Mouse (Mus musculus) gastrocnemius, postnatal 25 days (tissue): ENCODE data around the gene Hs3st6. TPM values are rescaled to one million over a fixed set of nuclear protein-coding genes. Genes with fewer than 3 reads are reported as not detected.

Experiments used
- DNase-seq: peaks from one replicate; pipeline ENCODE4 v3.0.0; 2022
- total RNA-seq, 2 experiments: library from RNA; stranded (reverse); gene quantifications; 1 replicate in 1 of 2; 2 replicates in 1 of 2; pipeline ENCODE4 v1.2.3; 2021

The Hs3st6 gene
- total RNA-seq, 2 experiments from 2014 or later, result not detected

DNA sequence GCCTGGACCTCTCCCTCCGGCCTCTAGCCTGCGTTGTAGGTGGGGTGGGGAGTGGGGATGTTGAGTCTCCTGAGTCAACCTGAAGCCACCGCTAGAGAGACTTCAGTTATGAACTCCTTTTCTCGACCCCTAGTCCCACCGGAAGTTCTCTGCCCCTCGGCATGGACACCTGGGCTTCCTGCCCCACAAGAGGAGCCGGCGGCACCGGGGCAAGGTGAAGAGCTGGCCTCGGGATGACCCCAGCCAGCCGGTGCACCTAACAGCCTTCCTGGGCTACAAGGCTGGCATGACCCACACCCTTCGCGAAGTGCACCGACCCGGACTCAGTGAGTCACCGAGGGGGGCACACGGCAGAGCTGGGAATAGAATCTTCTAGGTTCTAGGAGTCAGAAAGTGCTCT, 24.6 kb upstream of the Hs3st6 start:
- no peak for DNase-seq

DNA sequence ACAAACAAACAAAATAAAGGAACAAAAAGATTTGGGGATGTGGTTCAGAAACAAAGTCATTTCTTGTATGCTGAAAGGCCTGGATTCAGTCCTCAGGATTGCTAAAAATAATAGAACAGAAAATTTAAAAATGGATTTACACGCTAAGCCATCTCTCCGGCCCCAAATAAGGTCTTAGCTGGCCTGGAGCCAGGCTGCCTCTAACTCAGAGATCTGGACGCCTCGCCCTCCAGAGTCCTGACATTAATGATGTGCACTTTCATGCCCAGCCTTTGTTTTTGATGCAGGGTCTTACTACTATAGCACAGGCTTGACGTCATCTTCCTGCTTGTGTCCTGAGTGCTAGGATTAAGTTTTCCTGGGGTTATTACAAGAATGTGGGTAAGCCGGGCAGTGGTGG, 23.7 kb upstream of the Hs3st6 start:
- no peak for DNase-seq

DNA sequence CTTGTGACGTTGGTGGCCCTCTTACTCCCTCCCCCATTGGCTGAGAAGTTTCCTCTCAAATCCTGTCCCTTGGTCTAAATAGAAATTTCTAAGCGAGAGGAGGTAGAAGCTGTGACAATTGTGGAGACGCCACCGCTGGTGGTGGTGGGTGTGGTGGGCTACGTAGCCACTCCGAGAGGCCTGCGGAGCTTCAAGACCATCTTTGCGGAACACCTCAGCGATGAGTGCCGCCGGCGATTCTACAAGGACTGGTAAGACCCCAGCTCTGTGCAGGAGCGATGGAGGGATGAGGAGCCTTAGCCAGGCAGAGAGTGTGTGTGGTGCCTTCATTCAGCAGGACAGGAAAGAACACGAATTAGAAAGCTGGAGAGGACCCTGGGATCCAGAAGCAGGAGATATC, 22.0 kb upstream of the Hs3st6 start:
- DNase-seq, result no peak

DNA sequence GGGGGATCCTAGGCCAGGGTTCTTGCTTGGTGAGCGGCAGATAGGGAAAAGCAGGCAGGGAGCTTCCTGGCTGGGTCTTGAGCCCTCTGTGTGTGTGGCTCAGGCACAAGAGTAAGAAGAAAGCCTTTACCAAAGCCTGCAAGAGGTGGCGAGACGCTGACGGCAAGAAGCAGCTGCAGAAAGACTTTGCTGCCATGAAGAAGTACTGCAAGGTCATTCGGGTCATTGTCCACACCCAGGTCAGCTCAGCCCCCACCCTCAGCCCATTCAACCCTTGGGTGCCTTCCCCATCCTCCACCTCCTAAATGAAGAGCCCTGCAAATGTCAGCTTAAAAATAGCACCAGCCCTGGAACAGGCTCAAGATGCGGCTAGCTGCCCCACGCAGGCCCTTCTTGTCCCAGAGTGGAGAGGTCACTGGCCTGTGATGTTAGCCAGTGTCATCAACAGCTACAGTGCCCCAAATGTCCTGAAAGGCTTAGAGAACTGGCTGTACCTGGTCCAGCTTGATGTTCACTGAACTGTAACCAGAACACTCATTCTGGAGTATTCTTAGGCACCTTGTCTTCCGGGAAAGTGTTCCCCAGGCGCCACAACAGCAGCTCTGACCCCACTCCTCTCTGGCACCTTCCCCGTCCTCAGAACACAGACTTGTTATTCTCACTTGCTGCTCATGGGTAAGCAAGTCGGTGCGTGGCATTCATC, 20.4 kb upstream of the Hs3st6 start:
- DNase-seq, result peak; percentile 88

DNA sequence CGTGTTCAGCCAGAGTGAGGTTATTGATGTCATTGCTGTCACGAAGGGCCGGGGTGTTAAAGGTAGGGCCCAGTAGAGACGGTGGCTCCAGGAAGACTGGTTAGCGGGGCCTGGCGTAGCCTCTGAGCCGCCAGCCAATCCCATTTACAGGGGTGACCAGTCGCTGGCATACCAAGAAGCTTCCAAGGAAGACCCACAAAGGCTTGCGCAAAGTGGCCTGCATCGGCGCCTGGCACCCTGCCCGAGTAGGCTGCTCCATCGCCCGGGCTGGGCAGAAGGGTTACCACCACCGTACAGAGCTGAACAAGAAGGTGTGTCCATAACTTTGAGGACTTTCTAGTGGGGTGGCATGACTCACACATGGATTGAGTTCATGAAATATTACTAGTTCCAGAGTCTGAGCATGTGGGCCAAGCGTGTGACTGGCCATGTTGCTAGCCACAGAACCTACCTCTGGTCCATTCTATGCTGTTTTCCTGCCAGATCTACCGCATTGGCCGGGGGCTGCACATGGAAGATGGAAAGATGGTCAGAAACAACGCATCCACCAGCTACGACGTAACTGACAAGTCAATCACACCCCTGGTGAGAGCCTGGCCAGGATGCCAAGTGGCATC, 19.2 kb upstream of the Hs3st6 start:
- DNase-seq, result no peak

DNA sequence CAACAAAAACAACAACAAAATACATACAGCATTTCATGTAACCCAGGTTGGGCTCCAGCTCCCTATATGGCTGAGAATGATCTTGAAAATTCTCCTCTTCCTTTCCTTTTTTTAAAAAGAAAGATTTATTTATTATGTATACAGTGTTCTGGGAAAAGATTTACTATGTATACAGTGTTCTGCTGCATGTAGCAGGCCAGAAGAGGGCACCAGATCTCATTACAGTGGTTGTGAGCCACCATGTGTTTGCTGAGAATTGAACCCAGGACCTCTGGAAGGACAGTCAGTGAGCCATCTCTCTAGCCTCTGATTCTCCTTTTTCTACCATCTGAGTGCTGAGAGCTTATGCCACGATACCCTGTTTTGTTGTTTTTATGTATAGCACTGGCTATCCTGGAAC, 18.3 kb upstream of the Hs3st6 start:
- DNase-seq, result no peak

DNA sequence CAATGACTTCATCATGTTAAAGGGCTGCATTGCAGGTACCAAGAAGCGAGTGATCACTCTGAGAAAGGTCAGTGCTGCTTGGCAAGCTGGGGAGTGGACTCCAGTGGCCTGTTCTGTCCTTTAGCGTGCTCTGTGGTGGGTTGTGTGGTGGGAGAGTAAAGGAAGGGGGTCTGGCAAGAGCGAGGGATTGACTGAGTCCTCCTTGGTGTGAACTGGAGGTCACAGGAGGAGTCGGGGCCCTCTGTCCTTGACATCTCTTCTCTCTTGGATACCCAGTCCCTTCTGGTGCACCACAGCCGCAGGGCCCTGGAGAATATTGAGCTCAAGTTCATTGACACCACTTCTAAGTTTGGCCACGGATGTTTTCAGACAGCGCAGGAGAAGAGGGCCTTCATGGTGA, 17.3 kb upstream of the Hs3st6 start:
- DNase-seq, result no peak

DNA sequence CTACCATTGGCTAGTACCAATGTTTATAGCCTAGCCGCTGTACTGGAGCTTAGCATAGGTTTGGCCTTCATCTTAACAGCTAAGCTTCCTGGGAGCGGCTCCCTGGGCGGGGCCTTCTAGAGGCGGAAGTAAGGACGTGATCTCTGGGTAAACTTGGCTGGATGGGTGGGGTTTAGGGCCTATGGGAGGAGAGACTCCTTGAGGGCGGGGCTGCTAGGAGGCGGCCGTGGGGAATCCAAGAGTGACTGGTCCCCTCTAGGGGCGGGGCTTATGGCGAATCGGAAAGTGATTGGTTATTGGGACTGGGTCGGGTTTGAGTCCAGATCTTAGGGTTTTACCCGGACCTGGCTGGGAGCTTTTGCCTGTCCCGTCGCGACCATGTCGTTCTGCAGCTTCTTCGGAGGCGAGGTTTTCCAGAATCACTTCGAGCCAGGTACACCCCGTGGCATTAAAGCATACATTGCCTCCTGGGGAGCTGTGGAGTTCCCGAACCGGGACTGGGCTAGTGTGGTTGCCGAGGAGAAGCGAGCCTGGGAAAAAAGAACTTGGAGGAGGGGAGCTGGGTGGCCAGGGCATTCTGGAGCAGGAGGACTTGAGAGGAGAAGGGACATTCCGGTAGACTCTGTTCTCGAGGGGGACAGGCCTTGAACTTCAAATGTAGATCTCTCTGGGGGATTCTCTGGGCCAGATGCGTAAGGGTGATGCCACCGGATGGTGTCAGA, 16.3 kb upstream of the Hs3st6 start, which contains the start of gene Msrb1:
TSS of gene Msrb1 (plus strand) at position 313 of the 722 bp plus-strand sequence.
- DNase-seq, result peak; percentile 98

DNA sequence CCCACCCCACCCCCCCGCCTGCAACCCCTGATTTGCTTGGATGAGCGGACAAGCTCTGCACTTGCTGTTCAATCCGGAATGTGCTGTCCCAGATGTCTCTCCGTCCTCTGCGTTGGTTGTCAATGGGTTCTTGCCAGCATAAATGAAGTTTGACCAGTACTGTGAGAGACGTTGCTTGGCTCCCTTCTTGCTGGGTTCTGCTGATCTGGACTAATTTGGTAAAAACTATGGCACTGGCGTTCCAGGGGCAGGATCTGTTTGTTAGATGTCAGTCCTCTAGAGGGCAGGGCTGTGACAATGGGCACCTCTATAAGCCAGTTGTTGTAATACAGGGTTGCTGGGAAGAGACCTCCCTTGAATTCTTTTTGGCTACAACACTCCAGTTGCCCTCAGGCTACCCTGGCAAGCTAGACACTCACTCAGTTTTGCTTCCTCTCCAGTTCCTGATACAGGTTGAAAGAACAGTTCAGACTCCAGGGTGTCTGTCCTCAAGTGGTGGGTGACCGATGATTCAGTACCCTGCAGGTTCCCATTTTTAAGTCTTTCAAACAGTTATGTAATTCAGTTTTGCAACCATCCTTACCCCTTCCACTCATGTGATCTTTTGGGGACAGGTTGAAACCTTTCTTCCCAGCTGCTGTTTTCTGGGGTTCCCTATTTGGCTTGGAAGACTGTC, 15.5 kb upstream of the Hs3st6 start:
- DNase-seq, result no peak

DNA sequence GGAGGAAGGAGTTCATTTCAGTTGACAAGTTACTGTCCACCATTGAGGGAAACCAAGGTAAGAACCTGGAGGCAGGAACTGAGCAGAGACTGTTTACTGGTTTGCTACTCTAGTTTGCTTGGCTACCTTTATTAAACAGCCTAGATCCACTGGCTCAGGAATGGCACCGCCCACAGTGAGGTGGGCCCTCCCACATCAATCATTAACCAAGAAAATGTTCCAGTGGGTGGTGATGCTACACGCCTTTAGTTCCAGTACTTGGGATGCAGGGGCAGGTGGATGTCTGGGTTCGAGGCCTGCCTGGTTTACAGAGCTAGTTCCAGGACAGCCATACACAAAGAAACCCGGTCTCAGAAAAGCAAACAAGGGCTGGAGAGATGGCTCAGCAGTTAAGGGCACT, 14.6 kb upstream of the Hs3st6 start:
- DNase-seq, result no peak

DNA sequence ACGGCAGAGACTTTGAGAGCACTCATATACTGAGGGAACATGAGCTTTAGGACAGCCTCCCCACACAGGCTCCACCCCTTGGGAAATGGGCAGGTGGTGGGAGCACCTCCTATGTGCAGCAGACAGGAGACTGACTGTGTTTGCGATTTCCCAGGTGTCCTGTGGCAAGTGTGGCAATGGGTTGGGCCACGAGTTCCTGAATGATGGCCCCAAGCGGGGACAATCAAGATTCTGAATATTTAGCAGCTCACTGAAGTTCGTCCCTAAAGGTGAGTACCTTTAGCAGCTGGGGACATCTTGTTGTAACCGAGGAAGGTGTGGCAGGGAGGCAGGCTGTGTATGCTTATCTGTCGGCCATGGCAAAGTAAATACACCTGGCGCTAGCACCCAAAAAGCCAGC, 12.9 kb upstream of the Hs3st6 start:
- no peak for DNase-seq

DNA sequence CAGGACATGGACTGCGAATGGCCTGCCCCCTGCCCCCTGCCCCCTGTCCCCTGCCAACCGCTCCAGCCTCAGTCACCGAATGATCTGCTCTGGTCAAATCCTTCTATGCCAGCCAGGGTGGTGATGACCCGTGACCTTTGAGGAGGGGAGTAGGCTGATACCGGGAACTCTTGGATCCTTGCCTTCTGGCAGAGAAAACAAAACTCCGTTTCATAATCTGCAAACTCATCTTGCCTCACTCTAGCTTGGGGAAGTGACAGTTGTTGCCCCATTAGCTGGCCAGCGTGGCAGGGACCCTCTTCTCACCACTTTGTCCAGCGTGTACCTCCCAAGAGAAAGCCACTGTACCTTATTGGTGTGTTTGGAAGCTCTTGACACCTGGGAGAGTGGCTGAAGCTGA, 10.5 kb upstream of the Hs3st6 start:
- DNase-seq, result no peak

DNA sequence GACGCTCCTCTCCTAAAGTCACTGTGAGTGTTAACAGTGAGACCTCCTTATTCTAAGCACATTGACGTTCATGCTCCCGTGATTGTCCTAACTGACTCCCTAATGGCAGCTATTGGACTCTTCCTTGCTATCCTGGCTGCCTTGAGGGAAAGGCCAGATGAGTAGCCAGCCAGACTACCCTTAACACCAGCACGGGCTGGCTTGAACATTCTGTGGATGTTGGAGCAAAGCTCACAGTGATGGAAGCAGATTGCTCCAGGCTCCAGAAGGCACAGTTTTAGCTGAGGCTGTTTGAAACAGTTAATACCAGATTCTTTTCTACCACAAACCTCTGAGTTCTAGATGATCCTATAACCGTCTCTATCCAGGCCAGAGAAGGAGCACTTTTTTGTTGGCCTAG, 8.9 kb upstream of the Hs3st6 start:
- no peak for DNase-seq

DNA sequence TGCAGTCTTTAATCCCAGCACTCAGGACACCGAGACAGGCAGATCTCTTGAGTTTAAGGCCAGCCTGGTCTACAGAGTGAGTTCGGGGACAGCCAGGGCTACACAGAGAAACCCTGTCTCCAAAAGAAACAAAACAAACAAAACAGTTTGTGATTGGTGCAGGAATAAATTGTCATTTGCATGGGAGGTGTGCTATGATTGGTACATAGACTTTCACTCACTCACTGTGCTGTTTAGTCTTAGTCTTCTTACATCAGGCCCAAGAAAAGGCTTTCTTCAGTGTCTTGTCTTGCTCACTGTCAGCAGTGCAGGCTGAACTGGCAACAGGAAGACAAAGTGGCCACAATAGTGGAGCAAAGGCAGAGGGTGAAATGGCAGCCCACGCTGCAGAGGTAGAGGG, 8.4 kb upstream of the Hs3st6 start:
- DNase-seq, result no peak

DNA sequence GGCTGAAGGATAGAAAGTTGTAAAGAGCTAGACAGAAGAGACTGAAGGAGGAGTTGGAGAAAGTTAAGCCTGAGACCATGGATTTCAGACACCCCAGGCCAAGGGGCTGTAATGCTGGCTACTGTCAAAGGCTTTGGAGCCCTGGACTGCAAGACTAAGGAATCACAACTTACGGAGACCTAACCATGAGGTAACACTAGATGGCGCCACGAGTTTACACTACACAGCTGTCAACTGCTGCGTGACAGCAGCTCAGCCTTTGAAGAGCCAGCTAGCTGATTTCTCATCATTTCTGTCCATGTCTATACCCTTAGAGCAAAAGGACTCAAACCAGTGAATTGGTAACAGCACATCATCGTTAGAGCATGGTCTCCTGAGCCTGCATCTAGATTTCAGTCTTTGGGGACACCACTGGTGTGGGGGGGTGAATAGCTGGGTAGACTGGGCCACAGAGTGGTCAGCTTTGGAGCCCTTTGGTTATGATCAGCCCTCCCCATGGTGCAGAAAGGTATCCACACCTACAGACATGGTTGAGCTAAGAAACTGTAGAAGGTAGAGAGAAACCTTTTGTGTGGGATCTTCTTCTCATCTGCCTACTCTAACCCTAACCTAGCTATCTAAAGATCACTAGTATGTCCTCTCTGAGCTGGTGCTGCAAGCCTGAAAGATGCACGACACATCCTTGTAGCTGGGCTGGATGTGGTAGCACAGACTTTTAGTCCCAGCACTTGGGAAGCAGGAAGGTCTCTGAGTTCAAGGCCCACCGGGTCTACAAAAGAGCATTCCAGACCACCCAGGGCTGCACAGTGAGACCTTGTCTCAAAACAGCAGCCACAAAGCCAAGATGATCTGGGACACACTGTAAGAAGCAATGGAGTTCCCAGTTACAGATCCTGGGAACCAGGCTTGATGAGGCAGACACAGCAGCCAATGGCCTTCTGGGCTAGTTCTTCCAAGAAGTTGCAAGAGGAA, 7.0 kb upstream of the Hs3st6 start:
- DNase-seq, result peak; percentile 63

DNA sequence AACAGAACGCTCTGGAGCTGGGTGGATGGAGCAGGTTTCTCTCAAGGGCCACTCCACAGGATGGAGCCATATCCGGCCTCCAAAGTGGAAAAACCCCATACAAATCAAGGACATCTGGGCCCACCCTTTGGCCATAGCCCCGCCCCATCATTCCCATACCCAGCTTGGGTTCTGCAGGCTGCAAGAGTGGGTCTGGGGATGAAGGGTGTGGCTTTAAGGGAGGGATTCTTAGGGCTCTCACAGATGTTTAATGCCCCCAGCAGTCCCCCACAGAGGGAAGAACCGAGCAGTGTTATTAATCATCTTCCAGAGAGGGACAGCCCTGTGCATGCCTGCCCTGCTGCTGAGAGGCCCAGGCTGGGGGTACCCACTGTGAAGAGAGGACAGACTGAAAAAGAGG, 5.8 kb upstream of the Hs3st6 start:
- no peak for DNase-seq

DNA sequence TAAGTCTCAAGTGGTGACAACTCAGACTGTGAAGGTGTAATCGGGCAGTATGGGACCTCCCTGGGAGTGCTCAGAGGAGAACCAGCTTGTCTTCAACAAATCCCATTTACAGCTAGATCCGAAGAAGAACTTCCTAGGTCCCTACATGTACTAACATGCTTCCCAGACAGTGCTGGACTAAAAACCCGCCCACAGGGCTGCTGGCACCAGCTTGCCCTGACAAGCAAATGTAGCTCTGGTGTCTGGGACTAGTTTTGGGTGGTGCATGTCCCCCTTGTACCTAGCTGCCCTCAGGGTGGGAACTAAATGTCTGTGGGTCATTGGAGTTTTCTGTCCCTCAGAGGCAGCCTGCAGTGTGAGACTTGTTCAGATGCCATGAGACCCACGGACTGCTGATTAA, 1.3 kb upstream of the Hs3st6 start:
- DNase-seq, result no peak

DNA sequence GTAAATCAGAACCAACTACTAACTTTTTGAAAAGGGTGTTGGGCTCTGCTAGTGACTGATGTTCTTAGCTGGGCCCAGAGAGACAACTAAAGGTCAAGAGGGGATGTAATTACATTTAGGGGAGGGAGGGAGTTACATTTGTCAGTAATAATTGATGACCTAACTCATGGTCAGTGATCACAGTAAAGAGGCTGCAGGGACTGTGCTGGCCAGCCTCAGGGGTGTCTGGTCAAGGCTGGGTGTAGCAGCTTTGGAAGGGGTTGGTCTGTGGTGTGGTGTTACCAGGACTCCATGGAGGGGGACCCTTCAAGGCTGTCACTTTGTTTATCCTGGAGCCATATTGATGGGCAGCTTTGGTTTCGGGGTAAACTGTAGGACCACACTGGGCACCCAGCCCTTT, 4.6 kb downstream of the Hs3st6 start:
- DNase-seq, result no peak

DNA sequence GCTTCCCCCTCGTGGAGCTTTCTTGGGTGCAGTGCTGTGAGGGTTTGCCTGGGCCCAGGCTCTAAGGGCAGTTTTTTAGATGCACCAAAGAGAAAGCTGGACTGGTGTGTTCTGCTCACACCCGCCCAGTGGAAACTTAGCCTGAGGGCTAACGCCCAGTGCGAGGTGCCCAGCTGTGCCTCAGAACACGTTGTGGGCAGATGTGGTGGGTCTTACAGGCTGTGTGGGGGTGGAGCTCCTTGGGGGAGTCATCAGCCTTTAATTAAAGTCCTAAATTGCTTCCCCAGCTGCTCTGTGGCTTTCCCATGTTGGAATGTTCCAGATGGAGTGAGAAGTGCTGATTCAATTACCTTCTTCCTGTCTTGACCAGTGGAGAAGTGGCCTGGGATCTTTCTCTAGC, 8.3 kb downstream of the Hs3st6 start:
- no peak for DNase-seq

DNA sequence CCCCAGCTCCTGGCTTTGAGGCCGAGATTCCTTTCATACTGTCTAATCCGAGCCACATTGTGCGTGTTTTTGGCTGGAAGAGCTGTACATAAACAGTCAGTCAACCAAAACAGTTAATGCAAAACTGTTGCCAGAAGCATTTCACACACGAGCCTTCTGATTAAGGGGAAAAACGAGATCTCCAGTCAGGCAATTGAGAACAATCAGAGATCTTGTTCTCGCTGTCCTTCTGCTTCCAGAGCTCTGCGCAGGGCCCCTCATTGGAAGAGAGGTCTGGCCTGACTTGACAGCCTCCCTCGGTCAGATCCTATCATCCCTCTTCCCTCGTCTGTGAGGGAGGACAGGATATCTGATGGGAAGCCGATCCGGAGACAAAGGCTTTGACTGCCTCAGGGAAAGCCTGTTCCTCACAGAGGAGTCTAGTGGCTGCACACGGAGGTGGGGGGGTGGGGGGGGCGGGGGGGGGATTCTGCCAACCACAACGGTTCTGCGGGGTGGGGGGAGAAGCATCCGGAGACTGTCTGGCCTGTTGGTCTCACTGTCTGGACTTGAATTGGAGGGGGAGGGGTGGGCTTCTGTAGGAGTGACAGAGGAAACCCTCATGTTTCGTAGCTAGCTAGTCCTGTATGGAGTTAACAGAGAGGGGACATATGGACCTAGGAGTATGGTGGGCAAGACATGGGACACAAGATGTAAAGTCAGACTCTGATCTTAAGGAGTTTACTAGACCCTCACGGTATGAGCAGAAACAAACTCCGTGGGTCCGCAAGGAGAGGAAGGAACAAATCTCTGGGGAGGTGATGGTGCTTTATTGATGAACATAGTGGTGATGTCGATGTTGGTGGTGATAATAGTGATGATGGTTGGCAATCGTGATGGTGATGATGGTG, 12.5 kb downstream of the Hs3st6 start:
- no peak for DNase-seq
